Mouse (Mus musculus) midbrain, postnatal 0 days (tissue): ENCODE results near the gene Rngtt. TPM values are rescaled to one million over a fixed set of nuclear protein-coding genes. Genes with fewer than 3 reads are reported as not detected.

Experiments used
- ATAC-seq: fragments of 200-750 bp; cut with Nextera tagmentation; 2 replicates; pipeline ENCODE4 v1.8.0; 2017; ENCODE audit warnings: moderate number of reproducible peaks, mild to moderate bottlenecking, moderate TSS enrichment, moderate library complexity; ENCODE audit not compliant: low FRiP score
- DNase-seq: peaks from one replicate; pipeline ENCODE4 v3.0.0-alpha.2; 2015; ENCODE audit warnings: low spot score
- H3K27ac ChIP-seq: fragments of 300-500 bp; sonication (generic); 2 replicates; pipeline ENCODE4 v1.5.1; 2014; ENCODE audit warnings: low read depth, mild to moderate bottlenecking, low read length, mixed read lengths
- H3K27me3 ChIP-seq: fragments of 300-500 bp; sonication (generic); 2 replicates; pipeline ENCODE4 v1.6.1; 2014; ENCODE audit warnings: low read length, control low read depth, mixed read lengths; ENCODE audit not compliant: insufficient read depth
- H3K36me3 ChIP-seq: fragments of 300-500 bp; sonication (generic); 2 replicates; pipeline ENCODE4 v1.6.1; 2014; ENCODE audit warnings: low read length, control low read depth, mixed read lengths; ENCODE audit not compliant: insufficient read depth
- H3K4me1 ChIP-seq: fragments of 300-500 bp; sonication (generic); 2 replicates; pipeline ENCODE4 v1.6.1; 2014; ENCODE audit warnings: mild to moderate bottlenecking, control low read depth, antibody characterized with exemption, low read length, mixed read lengths; ENCODE audit not compliant: insufficient read depth
- H3K4me2 ChIP-seq: fragments of 300-500 bp; sonication (generic); 2 replicates; pipeline ENCODE4 v1.6.1; 2014; ENCODE audit warnings: low read depth, mild to moderate bottlenecking, low read length, mixed read lengths; ENCODE audit not compliant: poor library complexity, severe bottlenecking
- H3K4me3 ChIP-seq: fragments of 300-500 bp; sonication (generic); 2 replicates; pipeline ENCODE4 v1.5.1; 2014; ENCODE audit warnings: low read depth, mild to moderate bottlenecking, low read length, moderate library complexity
- H3K9ac ChIP-seq: fragments of 300-500 bp; sonication (generic); replicated peaks from 2 replicates; pipeline ENCODE4 v1.6.1; 2014; ENCODE audit warnings: mild to moderate bottlenecking, low read length, moderate library complexity, mixed read lengths; ENCODE audit not compliant: poor library complexity, severe bottlenecking
- H3K9me3 ChIP-seq: fragments of 300-500 bp; sonication (generic); 2 replicates; pipeline ENCODE4 v1.6.1; 2016; ENCODE audit warnings: low read length, control low read depth
- CTCF ChIP-seq: IDR thresholded peaks from 2 replicates; pipeline ENCODE4 v1.5.1; 2016; ENCODE audit warnings: antibody characterized with exemption, mild to moderate bottlenecking
- WGBS: fragments of 180-500 bp; shearing (Covaris S2); extraction: QIAGEN DNeasy Blood & Tissue Kit; methylation state at CpG from one replicate; pipeline ENCODE4 v1.1.7; 2014; 5-methylcytosine and 5-hydroxymethylcytosine counted together
- polyA plus RNA-seq: library from polyadenylated mRNA; unstranded; fragments of >200 nt; fragmentation: Nextera tagmentation; extraction: Ambion mirVana; gene quantifications from 2 replicates; pipeline ENCODE4 v1.2.1, GENCODE M21; 2015
- total RNA-seq: library from RNA; depleted of rRNA; stranded (reverse); fragments of >200 nt; gene quantifications from 2 replicates; pipeline ENCODE4 v1.2.3, GENCODE M21; 2014; rRNA removed

Rngtt gene
- 16.1 and 17.7 TPM in 2 replicates for total RNA-seq
- 13.2 and 16.8 TPM in 2 replicates for polyA plus RNA-seq

DNA sequence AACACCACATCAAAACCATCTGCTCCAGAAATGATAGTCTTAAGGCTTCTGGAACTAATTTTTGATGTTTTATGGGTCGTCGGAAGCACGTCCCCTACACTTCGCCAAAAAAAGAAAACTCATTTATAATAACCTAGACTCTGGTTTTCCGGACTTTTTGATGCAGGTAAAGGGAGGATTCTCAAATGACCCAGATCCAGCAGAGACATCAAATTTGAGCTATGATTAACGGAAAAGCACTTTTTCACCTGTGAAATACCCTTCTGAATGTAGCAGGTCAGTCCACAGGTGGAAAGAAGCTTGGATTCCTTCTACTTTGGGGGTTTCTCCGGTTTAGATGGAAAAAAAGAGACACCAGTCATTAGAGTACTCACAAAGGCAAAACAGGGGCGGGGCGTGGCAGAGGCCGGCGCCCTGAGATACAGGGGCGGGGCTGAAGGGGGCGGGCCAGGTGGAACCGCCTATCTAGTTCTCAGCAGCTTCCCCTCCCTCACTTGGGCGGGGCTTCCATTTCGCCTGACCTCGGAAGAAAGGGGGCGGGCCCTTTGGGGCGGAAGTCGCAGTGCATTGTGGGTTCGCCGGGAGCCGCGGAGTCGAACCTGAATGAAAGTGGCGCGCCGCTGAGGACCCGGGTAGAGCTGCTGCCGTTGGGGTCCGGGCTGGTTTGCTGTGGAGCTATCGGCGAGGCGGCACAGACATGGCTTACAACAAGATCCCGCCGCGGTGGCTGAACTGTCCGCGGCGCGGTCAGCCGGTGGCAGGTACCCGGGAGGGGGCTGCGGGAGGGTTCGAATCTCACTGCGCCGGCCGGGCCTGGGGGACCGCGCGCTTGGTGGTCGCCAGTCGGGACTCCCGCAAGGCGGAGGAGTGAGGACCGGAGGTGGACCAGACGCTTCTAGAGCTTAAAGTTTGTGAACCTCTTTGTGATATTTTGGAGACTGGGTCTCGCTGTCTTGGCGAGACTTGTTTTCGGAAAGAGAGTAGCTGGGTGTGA, at the start of gene Rngtt:
Rngtt (plus strand) TSS at position 548 of the 994 bp plus-strand sequence.
- Histone ChIP-seq H3K4me2 (peak within 1 kb of the TSS; percentile 75), H3K4me3 (peak within 1 kb of the TSS; percentile 73), H3K9ac (peak within 1 kb of the TSS; percentile 70), H3K36me3 (0 out of 2 replicates have a peak, but pooled peaks cover 3% of the 10 kb centered on the region), H3K9me3 (no peaks in the 10 kb centered on the region), H3K27ac (peak within 1 kb of the TSS; percentile 62), H3K4me1 (no peaks in the 10 kb centered on the region), H3K27me3 (no peaks in the 10 kb centered on the region)
- WGBS, result 4% methylated on average over 60 of the region's 60 CpGs
- no peak for TF ChIP-seq CTCF
- peak; percentile 97 for DNase-seq
- ATAC-seq, result peak; percentile 93

DNA sequence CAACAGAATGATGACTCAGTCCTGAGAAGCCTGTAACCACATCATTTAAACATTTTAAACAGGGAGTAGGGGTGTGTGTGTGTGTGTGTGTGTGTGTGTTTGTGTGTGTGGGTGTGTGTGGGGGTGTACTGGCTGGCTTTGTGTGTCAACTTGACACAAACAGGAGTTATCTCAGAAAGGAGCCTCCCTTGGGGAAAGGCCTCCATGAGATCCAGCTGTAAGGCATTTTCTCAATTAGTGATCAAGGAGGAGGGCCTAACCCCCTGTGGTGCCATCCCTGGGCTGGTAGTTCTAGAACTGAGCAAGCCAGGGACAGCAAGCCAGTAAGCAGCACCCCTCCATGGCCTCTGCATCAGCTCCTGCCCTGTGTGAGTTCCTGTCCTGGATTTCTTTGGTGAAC, 49.8 kb upstream of the Rngtt start:
- H3K9me3 ChIP-seq, result no peaks in the 10 kb centered on the region
- no peak overlapping the region for H3K9ac ChIP-seq
- no peak for TF ChIP-seq CTCF
- no peaks in the 10 kb centered on the region for H3K36me3 ChIP-seq
- DNase-seq, result no peak
- no peaks in the 10 kb centered on the region for H3K27me3 ChIP-seq
- no peaks in the 10 kb centered on the region for H3K4me1 ChIP-seq
- no peak overlapping the region for H3K4me3 ChIP-seq
- H3K4me2 ChIP-seq, result no peak overlapping the region
- no peak for ATAC-seq
- H3K27ac ChIP-seq, result no peak overlapping the region

DNA sequence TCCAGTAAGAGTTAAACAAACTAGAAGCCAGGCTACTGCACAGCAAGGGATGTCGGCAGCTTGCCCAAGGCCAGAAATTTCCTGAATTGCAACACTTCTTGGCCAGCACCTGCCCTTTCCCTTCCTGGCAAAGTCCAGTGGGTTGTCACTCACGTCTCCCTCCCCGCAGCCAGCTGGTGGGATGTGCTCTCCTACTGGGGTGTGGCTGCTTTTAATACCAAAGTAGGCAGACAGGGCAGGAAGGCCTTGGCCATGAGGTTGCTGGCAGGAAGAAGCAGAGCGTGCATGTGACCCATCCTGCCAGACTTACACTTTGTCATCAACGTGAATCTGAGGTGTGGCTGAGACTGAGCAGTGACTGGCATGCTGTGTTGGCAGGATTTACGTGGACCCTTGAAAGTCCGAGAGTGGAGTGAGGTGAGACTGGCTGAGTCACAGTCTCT, 48.8 kb upstream of the Rngtt start:
- H3K4me2 ChIP-seq, result no peak overlapping the region
- DNase-seq, result peak; percentile 83
- H3K9me3 ChIP-seq, result no peaks in the 10 kb centered on the region

DNA sequence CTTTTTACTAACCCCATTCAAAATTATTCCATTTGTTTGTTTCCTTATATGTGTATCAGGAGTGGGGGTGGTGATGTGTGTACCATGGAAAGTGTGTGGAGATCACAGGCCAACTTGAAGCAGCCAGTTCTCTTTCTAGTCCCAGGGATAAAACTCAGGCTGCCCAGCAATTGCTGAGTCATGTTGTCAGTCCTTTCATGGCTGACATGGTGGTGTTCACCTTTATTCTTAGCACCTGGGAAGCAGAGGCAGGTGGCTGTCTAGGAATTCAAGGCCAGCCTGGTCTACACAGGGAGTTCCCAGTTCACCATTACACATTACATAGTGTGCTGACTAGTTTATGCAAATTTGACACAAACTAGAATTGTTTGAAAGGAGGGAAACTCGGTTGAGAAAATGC, 47.2 kb upstream of the Rngtt start:
- Histone ChIP-seq H3K27ac (no peak overlapping the region), H3K4me2 (no peak overlapping the region), H3K27me3 (no peaks in the 10 kb centered on the region), H3K36me3 (no peaks in the 10 kb centered on the region), H3K4me3 (no peak overlapping the region), H3K4me1 (no peaks in the 10 kb centered on the region), H3K9ac (no peak overlapping the region), H3K9me3 (no peaks in the 10 kb centered on the region)
- no peak for ATAC-seq
- TF ChIP-seq CTCF, result no peak
- no peak for DNase-seq
- WGBS, result 72% methylated on average over 1 of the region's 1 CpGs

More for the DNA sequence above, 48.8 kb upstream of the Rngtt start:
- no peaks in the 10 kb centered on the region for H3K27me3 ChIP-seq
- no peak overlapping the region for H3K4me3 ChIP-seq
- no peaks in the 10 kb centered on the region for H3K36me3 ChIP-seq
- TF ChIP-seq CTCF, result no peak
- no peak overlapping the region for H3K27ac ChIP-seq
- H3K9ac ChIP-seq, result no peak overlapping the region
- H3K4me1 ChIP-seq, result no peaks in the 10 kb centered on the region
- no peak for ATAC-seq
- 60% methylated on average over 7 of the region's 7 CpGs for WGBS

DNA sequence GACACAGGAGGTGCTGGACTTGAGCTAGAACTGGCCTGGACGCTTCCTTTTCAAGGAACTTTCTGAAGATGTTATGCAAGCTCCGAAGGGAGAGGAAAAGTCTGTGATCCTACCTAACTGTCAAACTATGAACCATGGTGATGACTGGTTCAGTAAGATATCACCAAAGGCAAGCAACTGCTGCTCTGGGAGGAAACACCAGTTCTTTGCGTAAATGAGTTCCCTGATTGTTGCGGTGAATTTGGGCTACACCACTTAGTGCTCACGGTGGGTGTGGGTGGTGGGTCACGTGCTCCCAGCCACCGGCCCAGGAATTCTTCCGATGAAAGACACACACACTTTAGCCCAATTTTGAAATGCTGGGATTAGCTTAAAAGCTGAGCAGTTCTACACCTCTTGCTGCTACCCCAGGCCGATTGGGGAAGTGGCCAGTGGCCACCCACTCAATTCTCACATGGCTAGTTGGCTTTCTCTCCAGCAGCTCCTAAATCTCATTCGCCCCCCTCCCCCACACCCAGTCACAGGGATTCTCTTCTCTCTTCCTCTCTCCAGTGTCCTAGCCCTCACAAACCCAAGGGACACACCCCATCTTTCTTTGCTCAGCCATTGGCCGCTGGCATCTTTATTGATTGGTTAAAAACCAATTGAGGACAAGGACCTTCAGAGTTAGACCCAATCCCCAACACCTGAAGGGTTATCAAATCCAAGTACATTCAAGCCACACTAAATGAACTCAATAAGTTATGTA, 45.0 kb upstream of the Rngtt start:
- TF ChIP-seq CTCF, result no peak
- no peak for DNase-seq
- ATAC-seq, result no peak
- H3K27me3 ChIP-seq, result no peaks in the 10 kb centered on the region
- no peak overlapping the region for H3K27ac ChIP-seq
- no peak overlapping the region for H3K4me2 ChIP-seq
- no peaks in the 10 kb centered on the region for H3K9me3 ChIP-seq
- 91% methylated on average over 11 of the region's 11 CpGs for WGBS
- H3K4me3 ChIP-seq, result no peak overlapping the region
- no peaks in the 10 kb centered on the region for H3K4me1 ChIP-seq
- H3K9ac ChIP-seq, result no peak overlapping the region
- H3K36me3 ChIP-seq, result no peaks in the 10 kb centered on the region
